Mouse (Mus musculus): ENCODE results near the gene Padi2. TPM values are rescaled to one million over a fixed set of nuclear protein-coding genes. Genes with fewer than 3 reads are reported as not detected.

Padi2 gene
- polyA plus RNA-seq, 1 experiment = 0.67 TPM

GRCm38 (mm10) chr4:140993846-140994245 is 87.7 kb downstream of the Padi2 start:
- TF ChIP-seq CTCF (IDR thresholded peaks at IDR 0.05; ENCODE audit: borderline replicate concordance, extremely low read depth, insufficient read depth, insufficient read length) = no peak
- no peak for TF ChIP-seq POLR2A (IDR thresholded peaks at IDR 0.05; ENCODE audit: borderline replicate concordance, extremely low read depth, insufficient read depth, insufficient read length, poor library complexity, severe bottlenecking)
- no peak for DNase-seq (ENCODE audit: low read depth)

DNA sequence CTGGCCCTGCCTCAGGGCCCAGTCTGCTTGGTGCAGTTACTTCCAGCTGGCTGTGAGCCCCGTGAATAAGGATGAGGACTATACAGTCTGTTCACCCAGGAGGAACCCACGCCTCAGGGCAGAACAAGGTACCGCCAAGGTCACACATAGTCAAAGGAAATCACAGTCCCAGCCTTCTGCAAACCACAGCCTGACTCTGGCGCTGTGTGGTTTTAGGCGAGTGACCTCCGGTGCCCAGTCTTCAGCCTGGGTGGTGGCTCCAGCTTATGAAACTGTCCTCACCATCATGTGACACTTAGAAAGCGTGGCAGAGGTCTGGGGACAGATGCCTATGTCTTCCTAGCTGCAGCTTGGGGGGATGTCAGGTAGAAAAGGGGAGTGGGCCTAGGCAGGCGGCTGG is 89.7 kb downstream of the Padi2 start:
- DNase-seq (ENCODE audit: low read depth) = no peak
- TF ChIP-seq CTCF (IDR thresholded peaks at IDR 0.05; ENCODE audit: borderline replicate concordance, extremely low read depth, insufficient read depth, insufficient read length) (no peak), POLR2A (IDR thresholded peaks at IDR 0.05; ENCODE audit: borderline replicate concordance, extremely low read depth, insufficient read depth, insufficient read length, poor library complexity, severe bottlenecking) (no peak)

DNA sequence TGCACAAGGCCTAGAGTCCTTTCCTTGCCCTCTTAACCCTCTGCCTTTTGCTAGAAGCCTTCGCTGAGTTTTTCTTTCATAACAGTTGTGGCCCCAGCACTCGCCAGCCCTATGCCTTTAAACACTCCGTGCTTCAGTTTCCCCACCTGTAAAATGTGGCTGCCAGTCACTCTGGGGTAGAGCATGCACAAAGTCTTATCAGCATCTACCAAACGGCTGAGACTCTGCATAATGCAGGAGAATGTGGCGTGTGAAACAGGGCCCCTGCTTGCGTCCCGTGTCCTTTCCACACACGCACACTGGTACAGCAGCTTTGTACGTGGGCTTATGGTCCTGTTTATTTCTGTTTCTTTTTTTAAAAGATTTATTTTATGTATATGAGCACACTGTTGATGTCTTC is 90.7 kb downstream of the Padi2 start:
- TF ChIP-seq POLR2A (IDR thresholded peaks at IDR 0.05; ENCODE audit: borderline replicate concordance, extremely low read depth, insufficient read depth, insufficient read length, poor library complexity, severe bottlenecking) = no peak
- TF ChIP-seq CTCF (IDR thresholded peaks at IDR 0.05; ENCODE audit: borderline replicate concordance, extremely low read depth, insufficient read depth, insufficient read length) = no peak
- DNase-seq (ENCODE audit: low read depth) = no peak

Other genes with a start within 250 kb of the Padi2 start
- 43.4 and 45.9 TPM in 2 replicates for gene Arhgef10l, start 240.3 kb upstream of the Padi2 start, polyA plus RNA-seq (2012; rRNA removed)
- gene Rcc2, start 205.8 kb upstream of the Padi2 start, polyA plus RNA-seq (2012; rRNA removed) = 104 and 106 TPM in 2 replicates
- 0.04 TPM in 1 of 2 replicates, not detected in the other for gene Padi6, start 163.7 kb upstream of the Padi2 start, polyA plus RNA-seq (2012; rRNA removed)
- 0.11 and 0.14 TPM in 2 replicates for gene Padi4, start 132.1 kb upstream of the Padi2 start, polyA plus RNA-seq (2012; rRNA removed)
- 0.01 and 0.05 TPM in 2 replicates for gene Padi3, start 95.7 kb upstream of the Padi2 start, polyA plus RNA-seq (2012; rRNA removed)
- 0.03 TPM in 2 replicates for gene Padi1, start 60.6 kb upstream of the Padi2 start, polyA plus RNA-seq (2012; rRNA removed)
- gene Sdhb, start 54.9 kb downstream of the Padi2 start, polyA plus RNA-seq (2012; rRNA removed) = 213 and 233 TPM in 2 replicates
- gene Atp13a2, start 80.5 kb downstream of the Padi2 start, polyA plus RNA-seq (2012; rRNA removed) = 260 and 278 TPM in 2 replicates
- gene Mfap2, start 104.1 kb downstream of the Padi2 start, polyA plus RNA-seq (2012; rRNA removed) = 186 and 220 TPM in 2 replicates
- 40.4 and 42.5 TPM in 2 replicates for gene Crocc, start 154.2 kb downstream of the Padi2 start, polyA plus RNA-seq (2012; rRNA removed)
- 58.5 and 74.2 TPM in 2 replicates for gene Necap2, start 172.0 kb downstream of the Padi2 start, polyA plus RNA-seq (2012; rRNA removed)
- 0.05 TPM in 1 of 2 replicates, not detected in the other for gene Spata21, start 182.0 kb downstream of the Padi2 start, polyA plus RNA-seq (2012; rRNA removed)
- 34.1 and 46.0 TPM in 2 replicates for gene Szrd1, start 233.4 kb downstream of the Padi2 start, polyA plus RNA-seq (2012; rRNA removed)
- gene Fbxo42, start 241.6 kb downstream of the Padi2 start, polyA plus RNA-seq (2012; rRNA removed) = 26.0 and 32.0 TPM in 2 replicates